Mouse (Mus musculus) c-Kit-positive CD71-positive TER-119-positive erythroid progenitor cells, embryonic 14.5 days (primary cell): ENCODE results near the gene Eif4e.
"Not testable (repeated sequence)": the region's sequence is repeated elsewhere in the genome, so short reads cannot be mapped to it uniquely, and the experiment has no call there.

Experiments
- DNase-seq: peaks from one replicate; pipeline ENCODE4 v3.0.0-alpha.2; 2013; ENCODE audit warnings: low spot score

The Eif4e gene

DNA sequence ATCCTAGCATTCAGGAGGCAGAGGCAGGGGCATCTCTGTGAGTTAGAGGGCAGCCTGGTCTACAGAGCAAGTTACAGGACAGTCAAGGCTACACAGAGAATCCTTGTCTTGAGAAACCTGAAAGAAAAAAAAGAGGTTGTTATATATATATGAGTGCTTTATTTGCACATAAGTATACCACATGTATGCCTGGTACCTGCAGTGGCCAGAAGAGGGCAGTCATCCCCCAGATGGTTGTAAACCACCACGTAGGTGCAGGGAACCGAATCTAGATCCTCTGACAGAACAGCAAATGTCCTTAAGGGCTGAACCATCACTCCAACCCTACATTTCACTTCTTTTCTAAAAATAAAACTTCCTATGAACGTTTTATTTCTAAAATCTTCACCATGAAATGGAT lies 8.1 kb upstream of the Eif4e start:
- no peak for DNase-seq

DNA sequence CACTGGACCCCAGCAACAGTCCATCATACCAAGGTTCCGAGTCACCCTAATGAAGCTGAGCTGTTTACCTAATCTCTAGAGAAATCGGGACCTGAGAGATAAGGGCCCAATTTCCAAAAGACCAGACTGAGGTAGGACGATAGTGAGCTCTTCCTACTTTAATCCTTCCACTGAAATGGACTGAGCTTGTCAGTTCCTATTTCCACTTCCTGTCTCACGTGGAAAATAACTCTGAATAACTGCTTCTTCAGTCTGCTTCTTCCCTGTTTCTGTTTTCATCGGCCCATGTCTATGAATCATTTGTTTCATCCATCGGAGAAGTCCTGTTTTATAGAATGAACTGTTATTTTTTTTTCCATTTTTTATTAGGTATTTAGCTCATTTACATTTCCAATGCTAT lies 6.8 kb upstream of the Eif4e start:
- DNase-seq: no peak

DNA sequence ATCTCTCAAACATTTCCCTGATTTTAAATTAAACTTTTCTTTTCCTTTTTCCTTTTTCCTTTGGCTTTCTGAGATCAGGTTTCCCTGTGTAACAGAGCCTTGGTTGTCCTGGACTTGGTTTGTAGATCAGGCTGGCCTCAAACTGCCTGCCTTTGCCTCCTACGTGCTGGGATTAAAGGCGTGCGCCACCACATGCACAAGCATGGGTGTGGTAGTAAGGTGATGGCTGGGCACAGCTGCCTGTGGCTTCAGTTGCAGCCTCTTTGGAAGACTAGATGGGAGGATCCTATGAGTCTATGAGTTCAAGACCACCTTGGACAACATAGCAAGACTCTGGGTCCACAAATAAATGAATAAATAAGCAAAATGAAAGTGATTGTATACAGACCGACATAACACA lies 2.0 kb upstream of the Eif4e start:
- no peak for DNase-seq

DNA sequence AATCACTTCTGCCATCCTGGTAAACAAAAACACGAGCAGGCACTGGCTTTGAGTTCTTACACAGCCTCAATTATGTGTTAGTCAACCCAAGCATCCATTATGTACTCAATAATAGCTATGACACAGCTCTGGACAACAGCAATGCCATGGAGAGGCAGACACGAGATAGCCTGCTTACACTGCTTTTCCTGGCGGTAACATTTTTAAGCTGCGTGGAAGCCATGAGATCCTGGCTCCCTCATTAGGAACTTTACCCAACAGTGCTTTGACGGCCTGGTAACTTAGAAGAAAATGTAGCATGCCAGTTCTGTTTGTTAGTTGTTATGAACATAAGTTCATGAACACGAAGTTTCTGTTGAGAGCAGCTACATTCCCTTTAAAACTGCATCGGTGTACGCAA lies 485 bp upstream of the Eif4e start:
- no peak for DNase-seq

DNA sequence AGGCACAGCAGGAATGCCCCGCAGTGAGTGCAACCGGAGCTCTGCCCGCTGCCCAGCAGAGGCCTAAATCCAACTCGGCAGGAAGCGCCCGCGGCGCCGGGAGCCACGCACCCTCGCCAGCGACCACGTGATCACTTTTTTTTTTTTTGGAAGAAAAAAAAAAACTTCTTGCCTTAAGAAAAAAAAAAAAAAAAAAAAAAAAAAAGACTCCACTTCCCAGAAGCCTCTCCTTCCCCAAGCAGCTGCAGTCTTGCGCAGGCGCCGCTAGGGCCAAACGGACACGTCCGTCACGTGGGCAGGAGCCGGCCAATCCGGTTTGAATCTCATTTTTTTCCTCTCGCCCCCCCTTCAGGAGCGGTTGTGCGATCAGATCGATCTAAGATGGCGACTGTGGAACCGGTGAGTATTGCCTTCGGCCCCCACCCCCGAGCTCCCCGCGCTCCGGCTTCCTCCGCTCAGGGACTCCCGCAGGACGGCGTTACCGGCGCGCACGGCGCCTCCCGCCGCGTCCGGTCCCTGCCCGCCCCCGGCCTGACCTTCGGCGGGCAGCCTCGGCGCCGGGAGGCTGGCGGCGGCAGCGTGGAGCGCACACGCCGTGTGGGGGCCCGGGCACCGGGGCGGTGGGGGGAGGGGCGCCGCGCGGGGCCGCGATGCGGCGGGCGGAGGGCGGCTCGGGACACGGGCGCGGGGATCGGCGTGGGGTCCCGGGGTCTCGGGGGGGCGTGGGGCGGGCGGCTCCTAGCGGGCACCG lies 1.1 kb downstream of the Eif4e start:
- DNase-seq: peak; percentile 97

DNA sequence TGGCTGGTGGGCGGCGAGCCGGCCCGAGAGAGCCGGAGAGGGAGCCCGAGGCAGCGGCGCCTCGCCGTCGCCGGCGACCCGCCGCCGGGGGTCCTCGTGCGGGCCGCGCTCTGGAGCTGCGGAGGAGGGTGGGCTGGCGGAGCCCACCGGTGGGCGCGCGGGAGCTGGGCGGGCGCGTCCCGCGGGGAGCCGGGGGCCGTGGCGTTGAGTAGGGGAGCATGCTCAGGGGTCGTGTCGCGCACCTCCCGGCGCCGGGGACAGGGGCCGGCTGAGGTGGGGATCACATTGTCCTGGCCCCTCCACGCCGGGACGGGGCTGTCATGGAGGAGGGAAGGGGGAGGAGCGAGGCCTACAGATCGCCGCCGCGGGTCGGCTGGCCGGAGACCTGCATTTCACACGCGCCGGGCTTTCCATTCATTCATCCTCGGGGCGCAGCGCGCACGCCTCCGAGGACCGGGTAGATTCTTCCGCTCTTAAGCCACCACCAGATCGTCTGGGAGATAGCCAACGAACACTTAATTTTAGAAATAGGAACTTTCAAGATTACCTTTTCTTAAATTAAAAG lies 1.8 kb downstream of the Eif4e start:
- peak; percentile 42 for DNase-seq

DNA sequence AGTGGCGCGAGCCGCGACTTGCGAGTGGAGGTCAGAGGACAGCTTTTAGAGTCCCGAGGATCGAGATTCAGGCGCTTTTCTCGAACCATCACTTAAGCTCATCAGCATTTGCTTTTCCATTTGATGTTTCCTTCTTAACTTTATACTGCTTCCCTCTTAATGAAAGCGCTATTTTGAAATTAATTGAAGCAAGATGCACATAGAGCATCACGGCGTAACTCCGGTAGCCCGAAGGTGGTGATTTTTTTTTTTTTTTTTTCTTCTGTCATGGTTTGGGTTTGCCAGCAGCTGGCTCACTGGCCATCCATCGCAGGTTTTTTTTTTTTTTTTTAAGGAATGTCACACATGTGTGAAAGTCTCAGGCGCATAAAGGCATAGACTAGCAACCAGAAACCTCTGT lies 2.3 kb downstream of the Eif4e start:
- DNase-seq: no peak

DNA sequence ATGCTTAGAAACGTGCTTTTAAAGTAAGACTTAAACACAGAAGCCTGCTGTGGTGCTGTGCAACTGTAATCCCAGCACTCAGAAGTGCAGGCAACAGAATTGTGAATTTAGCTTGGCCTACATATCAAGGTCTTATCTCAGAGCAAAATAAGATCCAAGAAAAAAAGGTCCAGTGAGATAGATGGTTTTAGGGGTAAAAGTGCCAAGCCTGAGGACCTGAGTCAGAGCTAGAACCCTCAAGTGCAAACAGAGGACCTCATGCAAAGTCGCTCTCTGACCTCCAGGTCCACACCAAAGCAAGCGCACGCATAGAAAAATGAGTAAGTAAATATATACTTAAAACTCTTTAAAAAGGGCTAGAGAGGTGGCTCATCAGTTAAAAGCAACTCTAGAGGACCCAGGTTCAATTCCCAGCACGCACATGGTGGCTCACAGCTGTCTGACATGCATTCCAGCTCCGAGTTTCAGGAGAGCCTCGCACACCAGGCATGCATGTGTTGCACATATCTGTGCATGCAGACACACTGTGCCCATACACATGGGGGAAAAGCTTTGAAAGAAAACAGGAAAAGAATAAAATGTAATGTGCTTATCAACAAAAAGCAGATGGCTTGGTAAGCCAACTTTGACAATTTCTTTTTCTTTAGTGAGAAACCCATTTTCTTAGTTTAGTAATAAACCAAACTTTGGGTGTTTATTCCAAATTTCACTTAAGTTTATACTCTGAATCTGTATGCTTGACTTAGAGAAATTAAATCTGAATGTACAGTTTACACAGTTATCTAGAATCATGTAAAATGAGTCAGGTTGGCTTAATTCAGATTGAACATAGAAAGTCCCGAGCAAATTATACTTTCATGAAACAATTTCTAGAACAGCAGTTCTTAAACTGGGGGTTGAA lies 4.8 kb downstream of the Eif4e start:
- no peak for DNase-seq

DNA sequence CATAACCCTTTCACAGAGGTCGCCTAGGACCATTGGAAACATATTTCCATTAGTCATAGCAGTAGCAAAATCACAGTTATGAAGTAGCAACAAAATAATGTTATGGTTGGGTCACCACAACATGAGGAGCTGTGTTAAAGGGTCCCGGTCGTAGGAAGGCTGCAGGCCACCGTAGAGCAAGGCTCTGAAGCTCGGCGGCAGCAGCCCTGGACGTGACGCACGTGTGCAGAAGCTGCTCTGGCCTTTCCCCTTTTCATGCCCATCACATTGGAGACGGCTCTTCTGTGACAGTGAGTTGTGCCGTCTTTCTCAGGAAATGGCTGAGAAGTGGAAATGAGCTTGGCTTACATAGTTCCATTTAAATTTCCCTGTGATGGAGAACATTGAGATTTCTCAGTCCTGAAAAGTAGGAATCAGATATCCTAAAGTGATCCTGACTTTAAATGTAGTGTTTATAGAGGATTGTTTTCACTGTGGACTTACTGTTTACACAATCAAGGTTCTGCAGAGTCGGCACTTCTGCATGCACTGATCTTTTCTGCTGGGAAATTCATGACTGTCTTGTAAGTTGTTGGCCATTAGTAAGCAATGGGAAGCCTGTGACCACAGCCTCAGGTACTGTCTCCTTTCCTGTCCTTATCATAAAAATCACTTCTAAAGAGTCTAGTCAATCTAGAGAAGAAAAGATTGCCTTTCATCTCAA lies 5.7 kb downstream of the Eif4e start:
- no peak for DNase-seq

DNA sequence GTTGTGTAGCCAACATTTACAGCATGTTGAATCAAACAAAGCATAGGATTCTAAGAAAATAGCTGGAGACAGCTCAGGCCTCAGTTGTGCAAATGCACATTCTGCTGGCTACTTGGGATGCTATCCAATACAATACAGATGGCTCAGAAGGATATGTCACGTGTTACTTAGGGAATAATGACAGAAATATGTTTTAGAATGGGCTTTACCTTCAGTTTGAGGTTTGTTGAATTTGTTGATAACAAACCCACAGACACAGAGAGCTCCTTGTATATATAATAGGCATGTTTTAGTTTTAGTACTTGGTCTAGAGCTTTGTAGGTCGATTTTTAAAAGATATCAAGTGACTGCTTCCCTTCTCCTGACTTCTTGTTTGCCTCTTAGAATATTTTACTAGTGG lies 6.8 kb downstream of the Eif4e start:
- no peak for DNase-seq

DNA sequence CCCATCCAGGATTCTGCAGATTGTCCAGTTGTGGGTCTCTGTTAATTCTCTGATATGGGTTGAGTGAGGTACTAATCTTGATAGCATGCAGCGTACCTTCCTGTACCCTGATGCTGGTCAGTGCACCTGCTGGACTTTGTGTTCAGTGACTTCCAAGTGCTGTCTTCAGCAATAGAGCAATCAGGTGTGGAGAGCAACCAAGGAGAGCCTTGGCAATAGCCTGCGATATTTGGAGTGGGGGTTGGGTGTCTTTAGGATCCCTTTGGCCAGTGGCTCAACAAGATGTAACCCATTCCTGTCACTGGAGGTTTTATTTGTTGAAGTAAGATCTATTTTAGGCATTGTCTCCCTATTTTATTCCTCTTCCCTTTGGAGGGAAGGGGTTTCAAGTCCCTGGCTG lies 10.1 kb downstream of the Eif4e start:
- no peak for DNase-seq

DNA sequence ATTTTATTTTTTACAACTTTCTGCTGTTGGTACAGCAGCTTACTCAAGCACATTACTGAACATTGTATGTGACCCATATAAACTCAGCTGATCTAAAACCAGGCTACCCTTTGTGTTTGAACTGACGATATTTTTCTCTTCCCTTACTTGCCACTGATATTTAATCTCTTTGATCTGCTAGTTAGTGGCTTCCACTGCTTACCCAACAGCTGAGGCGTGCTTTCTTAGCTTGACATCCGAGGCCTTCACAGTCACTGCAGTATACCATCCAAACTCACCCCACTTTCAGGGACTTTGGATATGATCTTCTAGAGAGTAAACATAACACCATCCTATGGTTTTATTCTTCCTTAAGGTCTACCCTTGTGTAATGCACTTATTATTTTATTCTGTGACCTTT lies 16.6 kb downstream of the Eif4e start:
- no peak for DNase-seq

DNA sequence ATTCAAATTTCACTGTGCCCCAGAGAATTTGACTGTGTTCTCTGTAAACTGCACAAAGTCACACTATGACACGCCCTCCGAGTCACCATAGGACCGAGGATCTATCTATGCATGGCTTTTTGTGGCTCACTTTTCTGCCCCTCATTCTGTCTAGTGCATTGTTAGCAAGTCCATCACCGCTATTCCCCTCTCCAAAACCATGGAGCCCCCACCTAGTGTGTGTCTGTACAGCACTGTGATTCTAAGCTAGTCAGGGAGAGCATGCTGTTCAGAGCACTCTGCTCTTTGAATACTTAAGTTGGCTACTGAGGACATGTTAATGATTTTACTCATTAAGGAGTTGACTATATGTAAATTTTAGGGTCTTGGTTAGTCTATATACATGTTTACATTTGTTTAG lies 18.1 kb downstream of the Eif4e start:
- no peak for DNase-seq

DNA sequence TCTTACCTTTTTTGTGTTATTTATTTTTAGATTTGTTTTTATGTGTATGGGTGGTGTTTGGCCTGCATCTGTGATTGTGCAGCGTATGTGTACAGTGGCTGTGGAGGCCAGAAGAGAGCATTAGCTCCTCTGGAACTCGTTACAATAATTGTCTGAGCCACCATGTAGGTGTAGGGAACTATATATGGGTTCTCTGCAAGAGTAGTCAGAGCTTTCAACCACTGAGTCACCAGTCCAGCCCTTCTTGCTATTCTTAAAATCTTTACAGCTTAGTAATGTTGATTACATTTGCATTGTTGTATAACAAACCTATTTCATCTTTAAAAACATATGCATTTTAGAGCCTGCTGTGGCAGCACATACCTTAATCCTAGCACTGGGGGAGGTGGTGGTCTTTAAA lies 20.7 kb downstream of the Eif4e start:
- no peak for DNase-seq

DNA sequence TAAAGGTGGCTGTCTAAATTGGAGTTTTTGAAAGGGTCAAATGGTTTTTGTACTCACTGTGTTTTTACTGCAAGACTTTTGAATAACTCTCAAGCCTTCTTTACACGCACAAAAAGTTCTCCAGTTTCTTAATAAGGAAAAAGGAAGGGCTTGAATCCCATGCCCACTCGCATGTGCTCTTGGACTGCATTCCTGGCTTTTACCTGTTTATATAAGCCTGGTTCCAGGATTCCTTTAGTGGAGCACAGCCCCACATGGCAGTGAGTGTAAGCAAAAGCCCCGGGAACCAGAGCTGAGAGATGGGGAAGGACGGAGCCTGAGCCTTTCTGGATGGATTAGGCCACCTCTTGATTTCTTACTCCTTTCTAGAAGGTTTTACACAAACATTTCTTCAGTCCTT lies 23.1 kb downstream of the Eif4e start:
- DNase-seq: no peak

DNA sequence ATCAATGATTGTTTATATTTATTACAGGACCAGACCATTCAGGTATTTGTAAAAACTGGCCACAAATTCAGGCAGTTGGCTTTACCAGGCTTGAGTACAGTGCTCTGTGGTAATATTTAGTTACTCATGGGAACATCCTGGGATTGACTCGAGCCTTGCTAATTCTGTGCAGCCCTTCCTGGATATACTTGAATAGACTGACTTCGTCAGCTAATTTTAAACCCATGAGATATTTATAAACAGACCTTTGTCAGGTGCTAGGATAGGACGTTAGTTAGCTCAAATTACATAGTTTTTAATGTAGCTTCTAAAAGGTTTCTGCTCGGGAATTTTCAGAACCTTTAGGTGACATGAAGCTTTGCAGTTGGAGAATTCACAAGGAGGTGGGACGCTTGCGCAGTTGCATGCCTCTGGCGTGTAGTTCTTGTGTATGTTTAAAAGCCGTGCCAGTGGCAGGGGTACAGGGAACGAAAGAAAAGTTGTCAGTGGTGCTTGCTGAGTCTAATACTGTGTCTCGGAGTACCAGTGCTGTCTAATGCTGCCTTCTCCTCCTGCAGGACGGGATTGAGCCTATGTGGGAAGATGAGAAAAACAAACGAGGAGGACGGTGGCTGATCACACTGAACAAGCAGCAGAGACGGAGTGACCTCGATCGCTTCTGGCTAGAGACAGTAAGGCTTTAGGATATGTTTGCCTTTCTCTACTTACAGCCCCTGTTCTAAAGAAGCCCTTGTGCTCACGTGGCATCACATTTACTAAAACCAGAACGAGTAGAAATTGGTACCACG lies 24.6 kb downstream of the Eif4e start:
- DNase-seq: no peak

DNA sequence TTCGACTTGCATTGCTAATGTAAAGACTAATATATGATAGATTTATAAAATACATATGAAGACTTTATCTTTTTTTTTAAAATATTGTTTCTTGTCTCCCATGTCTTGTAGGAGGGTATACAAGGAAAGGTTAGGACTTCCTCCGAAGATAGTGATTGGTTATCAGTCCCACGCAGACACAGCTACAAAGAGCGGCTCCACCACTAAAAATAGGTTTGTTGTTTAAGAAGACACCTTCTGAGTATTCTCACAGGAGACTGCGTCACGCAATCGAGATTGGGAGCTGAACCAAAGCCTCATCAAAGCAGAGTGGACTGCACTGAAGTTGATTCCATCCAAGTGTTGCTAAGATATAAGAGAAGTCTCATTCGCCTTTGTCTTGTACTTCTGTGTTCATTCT lies 29.3 kb downstream of the Eif4e start:
- DNase-seq: not testable (repeated sequence)

DNA sequence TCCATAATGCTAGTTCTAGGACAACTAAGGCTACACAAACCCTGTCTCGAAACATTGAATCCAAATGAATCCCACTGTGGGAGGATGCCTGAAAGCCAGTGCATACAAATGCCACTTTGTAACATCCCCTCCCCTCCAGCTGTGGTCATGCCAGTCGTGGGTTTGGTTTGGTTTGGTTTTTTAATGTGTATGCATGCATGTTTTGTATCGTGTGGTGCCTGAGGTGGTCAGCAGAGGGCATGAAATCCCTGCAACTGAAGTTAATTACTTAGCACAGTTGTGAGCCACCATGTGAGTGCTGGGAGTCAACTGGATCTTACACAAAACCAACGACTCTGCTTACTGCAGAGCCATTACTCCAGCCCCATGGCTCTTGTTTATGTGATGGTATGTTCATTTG lies 32.5 kb downstream of the Eif4e start:
- DNase-seq: no peak

DNA sequence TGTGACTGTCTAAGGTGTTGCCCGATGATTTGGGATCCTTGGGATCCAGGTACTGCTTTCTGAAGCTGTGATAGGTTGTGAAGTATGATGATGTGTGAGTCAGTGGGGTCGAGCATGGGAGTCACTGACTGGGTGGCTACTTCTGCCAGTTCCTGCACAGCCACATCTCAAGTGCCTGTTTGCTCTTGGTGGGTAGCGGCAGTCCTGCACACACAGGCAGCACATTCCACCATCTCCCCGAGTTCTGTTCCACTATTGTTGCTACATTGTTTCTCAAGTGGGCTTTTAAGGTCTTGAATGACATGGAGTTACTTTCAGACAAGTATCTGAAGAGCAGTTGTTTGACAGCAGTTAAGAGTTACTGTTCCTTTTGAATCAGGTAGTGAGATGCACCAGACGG lies 34.3 kb downstream of the Eif4e start:
- DNase-seq: no peak

DNA sequence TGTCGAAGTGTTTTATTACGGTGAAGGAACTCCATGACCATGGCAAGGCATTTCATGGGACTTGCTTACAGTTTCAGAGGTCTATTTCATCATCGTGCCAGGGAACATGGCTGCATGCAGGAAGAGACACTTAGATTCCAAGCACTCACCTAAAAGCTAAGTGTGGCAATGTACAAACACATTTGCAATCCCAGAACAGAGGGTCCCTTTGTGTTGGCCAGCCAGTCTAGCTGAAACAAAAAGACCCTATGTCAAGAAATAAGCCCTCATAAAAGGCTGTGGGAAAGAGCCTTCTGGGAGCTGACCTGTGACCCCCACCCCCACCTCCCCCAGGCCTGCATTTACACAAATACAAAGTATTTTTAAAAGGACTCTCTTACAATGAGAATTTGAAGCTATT lies 34.9 kb downstream of the Eif4e start:
- no peak for DNase-seq

DNA sequence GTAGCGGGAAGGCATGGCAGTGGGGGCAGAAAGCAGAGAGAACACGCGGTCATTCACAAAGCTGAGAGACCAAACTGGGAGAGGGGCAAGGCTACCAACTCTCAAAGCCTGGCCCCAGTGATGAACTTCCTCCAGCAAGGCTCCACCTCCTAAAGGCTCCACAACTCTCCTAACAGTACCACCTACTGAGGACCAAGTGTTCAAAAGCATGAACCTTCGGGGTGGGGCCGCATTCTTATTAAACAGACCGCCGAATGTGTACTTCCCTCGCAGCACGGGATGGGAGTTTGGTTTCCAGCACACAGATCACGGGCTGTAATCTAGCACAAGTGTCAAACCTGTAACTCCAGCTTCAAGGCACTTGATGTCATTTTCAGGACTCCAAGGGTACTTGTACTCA lies 52.9 kb downstream of the Eif4e start:
- DNase-seq: no peak

DNA sequence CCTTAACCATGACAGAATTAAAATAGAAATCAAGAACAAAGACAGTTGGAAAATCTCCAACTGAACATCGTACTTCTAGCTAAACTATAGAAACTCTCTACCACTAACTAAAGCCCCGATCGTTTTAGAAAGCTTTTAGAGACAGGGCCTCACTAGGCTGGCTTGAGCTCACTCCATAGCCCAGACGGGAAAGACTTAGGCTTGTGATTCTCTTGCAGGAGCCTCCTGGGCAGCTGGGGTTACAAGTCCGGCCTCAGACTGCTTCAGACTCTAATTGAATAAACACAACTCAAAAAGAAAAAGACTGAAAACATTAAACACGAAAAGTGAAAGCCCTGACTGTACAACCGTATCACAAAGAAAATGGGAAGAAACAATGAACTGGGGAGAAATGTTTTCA lies 60.2 kb downstream of the Eif4e start:
- no peak for DNase-seq
